Mouse (Mus musculus) cortical plate, adult 2 months (tissue): ENCODE results near the gene Lamc2.

Experiments
- CTCF ChIP-seq: fragments of 200-500 bp; IDR thresholded peaks from 2 replicates; pipeline ENCODE4 v1.5.1; 2011; ENCODE audit warnings: mild to moderate bottlenecking, control low read depth, low read length; ENCODE audit not compliant: insufficient read depth; ENCODE audit errors: extremely low read depth
- POLR2A ChIP-seq: fragments of 200-500 bp; IDR thresholded peaks from 2 replicates; pipeline ENCODE4 v1.6.1; 2011; ENCODE audit warnings: mild to moderate bottlenecking, low read length, control low read depth; ENCODE audit not compliant: insufficient read depth; ENCODE audit errors: extremely low read depth

DNA sequence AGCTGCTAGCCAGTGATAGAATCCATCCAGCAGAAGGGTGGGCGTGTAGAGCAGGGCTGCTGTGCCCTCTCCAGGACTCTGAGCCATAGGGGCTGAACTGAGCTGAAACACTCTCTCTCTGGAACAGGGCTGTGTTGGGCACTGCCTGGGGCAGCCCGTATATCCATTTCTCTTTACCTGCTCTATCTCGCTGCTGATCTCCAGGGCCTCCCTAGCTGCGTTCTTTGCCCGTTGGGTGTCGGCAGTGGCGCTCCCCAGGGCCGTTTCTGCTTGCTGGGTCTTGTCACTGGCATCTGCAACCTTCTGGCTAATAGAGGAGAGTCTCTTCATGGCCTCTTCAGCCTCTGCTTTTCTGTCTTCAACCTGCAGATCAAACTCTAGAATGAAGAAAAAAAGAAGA, 57.5 kb downstream of the Lamc2 start:
- TF ChIP-seq CTCF (no peak), POLR2A (no peak)
